In genomic region chr9:88770239-88770638, GRCm38 (mm10) we compare ENCODE assay signal across 6 mouse cellular contexts. TPM values are rescaled to one million over a fixed set of nuclear protein-coding genes. Genes with fewer than 3 reads are reported as not detected.
"Had no signal": no experiment of that assay in that cellular context is flagged by ENCODE, and none has a peak within 500 bp of the region (broad histone marks: within the 10 kb centered on the region; RNA-seq: fewer than 3 reads in every experiment).

No protein-coding gene starts in this region.

RNA-seq across cellular contexts. Expression of gene Bcl2a1d, which starts 38.5 kb away (rescaled TPM):
- total RNA-seq: common myeloid progenitor, adult 5-6 weeks; gastrocnemius, adult 2 months; gastrocnemius, adult 8-10 months; gastrocnemius, postnatal 14 days; gastrocnemius, postnatal 25 days; gastrocnemius, postnatal 36 days had no signal
